Mouse (Mus musculus) R1 (cell line): Measurements from ENCODE around the gene Tex19.1.

ENCODE experiments used
- DNase-seq: peaks from one replicate; pipeline ENCODE4 v3.0.0-alpha.2; 2018; ENCODE audit warnings: low read depth, low spot score

Gene Tex19.1

DNA sequence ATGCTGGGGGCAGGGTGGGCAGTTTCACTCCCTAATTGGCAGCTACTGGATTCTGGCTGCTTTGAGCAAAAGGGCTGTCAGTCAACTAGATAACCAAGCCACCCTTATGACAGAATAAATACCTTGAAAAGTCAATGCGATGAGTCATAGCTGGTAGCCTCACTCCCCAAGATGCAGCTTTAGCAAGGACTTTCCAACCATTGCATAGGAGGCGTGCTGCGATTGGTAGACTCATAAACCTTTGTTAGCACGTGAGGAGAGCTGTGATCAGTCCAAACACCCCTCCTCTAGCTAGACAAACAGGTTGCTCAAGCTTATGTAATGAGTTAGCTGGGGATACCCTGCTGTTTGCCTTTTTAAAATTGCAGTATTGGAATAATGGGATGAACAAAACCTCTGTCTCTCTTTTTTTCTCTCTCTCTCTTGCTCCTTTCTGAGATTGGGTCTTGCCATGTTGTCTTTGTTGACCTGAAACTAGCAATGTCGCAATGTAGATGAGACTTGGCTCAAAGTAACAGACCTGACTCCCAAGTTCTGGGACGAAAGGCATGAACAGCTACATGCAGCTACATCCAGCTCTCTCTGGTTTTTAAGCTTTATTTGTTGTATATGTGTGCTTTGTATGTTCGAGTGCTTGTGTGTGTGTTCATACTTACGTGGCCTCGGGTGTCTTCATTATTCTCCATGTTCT is 2.5 kb upstream of the Tex19.1 start:
- DNase-seq = peak; percentile 19

DNA sequence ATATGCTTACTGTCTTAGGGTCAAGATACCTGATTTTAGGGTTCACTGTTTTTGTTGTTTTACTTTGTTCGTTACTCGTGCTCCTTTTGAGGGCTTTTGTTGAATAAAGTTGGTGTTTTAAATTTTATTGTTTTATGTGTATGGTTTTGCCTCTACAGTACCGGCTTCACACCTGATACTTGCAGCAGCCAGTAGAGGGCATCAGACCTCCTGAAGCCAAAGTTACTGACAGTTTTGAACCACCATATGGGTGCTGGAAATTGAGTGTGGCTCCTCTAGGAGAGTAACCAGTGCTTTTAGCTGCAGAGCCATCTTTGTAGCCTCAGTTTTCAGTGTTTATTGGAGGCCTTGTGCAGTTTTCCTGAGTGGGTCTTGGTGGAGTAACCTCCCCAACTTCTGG is 2.2 kb downstream of the Tex19.1 start:
- peak; percentile 58 for DNase-seq

DNA sequence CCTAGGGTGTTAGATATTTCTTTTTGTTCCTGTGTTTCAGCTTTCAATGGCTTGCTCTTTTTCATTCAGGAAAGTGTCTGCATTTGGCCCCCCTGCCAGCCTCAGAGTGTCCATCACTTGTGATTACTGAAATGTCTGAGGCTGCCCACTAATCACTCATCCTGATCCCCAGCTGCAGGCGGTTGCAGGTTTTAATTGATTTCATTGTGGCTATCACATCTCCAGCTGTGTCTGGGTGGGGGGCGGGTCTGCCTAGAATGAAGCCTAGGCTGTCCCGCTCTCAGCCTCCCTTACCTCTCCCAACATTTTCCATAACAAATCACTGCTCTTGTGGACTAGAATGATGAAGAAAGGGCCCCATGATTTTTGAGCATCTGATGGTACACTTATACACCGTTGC is 8.3 kb downstream of the Tex19.1 start:
- DNase-seq = peak; percentile 41

DNA sequence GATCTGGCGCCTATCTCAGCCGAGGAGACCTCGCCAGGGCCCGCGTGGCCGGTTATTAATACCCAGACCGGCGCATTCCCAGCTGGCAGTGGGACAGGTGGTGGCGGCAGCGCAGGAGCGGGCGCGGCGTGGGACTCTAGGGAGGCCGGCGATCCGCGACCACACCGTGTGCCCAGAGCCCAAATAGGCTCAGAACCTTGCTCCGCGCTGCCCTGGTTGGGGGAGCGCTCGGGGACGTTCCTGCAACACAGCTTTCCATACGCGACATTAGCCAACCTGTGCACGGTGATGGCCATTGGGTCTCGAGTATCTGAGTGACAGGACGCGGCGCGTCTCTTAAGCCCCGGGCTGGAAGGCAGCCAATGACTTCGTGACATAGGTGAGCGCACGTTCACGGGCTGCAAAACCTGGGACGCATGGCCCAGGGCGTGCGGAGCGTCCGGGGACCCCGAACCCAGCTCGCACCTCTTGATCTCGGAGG is 10.5 kb downstream of the Tex19.1 start:
- DNase-seq = peak; percentile 51

DNA sequence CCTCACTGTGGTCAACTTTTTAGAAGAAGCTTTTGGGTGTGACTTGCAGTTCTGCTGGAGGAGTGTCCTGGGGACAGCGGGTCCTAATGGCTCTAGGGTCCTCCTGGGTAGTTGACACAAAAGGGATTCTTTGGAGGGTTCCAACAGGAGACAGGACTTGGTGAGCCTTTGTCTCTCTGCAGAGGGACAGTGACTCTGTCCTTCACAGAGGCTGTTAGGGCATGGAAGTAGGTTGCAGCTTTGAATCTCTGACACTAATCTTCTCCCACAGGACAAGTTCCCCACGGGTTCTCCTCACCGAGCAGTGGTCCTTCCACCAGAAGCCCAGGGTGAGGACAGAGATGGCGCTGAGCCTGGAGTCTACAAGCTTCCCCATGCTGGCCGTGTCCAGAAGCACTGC is 14.0 kb downstream of the Tex19.1 start, which contains the start of gene Uts2r:
Gene Uts2r (plus strand): TSS at position 301 of the 400 bp plus-strand sequence.
- no peak for DNase-seq

DNA sequence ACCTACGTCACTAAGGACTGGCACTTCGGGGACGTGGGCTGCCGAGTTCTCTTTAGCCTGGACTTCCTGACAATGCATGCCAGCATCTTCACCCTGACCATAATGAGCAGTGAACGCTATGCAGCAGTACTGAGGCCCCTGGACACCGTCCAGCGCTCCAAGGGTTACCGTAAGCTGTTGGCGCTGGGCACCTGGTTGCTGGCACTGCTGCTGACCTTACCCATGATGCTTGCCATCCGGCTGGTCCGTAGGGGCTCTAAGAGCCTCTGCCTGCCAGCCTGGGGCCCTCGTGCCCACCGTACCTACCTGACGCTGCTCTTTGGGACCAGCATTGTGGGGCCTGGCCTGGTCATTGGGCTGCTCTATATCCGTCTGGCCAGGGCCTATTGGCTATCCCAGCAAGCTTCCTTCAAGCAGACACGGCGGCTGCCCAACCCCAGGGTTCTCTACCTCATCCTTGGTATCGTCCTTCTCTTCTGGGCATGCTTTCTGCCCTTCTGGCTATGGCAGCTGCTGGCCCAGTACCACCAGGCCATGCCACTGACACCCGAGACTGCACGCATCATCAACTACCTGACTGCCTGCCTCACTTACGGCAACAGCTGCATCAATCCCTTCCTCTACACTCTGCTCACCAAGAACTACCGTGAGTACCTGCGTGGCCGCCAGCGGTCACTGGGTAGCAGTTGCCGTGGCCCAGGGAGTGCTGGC is 14.8 kb downstream of the Tex19.1 start:
- no peak for DNase-seq

DNA sequence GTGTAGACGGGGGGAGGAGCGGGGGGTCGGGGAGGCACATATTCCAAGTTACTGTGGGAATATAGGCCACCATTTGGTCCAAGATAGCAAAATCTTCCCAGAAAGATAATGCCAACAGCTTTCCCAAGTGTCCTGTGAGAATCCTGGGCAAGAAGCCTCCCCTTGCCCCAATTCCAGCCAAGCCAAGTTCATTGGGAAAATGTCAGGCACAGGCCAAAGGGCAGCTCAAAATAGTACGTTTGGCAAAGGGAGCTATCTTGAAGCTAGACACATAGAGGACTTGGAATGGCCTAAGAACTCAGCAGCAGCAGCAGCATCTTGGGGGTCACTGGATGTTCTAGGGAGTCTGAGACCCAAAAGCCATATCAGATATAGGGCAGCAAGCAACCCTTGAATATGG is 17.8 kb downstream of the Tex19.1 start:
- DNase-seq = no peak

DNA sequence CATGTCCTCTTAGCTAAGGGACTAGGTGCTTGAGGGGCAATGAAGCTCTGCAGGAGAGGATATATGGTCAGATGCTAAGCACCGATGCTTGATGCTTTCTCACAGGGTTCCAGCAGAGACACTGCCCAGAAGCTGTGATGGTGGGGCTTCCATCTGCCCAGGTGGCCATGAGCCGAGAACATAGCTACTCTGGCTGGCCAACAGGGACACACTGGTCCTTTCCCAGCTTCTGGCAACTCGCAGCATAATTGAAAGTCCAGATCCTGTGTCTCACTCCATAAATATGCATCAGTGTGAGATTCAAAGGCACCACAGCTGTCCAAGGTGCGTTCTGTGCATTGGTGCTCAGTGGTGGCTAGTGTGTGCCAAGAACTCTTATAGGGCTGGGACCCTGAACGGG is 27.3 kb downstream of the Tex19.1 start:
- no peak for DNase-seq

DNA sequence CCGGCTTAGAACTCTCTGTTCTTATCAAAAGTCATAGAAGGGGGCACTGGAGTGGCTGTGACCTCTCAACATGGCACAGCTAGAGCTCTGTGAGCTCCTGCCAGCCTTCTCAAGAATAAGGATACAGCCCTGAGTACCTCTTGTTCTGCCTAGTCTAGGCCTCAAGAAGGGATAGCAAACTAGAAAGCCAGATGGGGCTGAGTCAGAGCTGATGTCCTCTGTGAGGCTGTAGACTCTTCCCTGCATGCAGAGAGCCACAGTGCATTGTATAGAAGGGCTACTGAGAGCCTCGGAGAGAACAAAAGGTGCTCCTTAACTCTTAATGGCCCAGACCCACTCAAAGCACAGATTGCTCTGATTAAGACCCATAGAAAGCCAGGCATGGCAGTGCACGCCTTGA is 28.3 kb downstream of the Tex19.1 start:
- no peak for DNase-seq

DNA sequence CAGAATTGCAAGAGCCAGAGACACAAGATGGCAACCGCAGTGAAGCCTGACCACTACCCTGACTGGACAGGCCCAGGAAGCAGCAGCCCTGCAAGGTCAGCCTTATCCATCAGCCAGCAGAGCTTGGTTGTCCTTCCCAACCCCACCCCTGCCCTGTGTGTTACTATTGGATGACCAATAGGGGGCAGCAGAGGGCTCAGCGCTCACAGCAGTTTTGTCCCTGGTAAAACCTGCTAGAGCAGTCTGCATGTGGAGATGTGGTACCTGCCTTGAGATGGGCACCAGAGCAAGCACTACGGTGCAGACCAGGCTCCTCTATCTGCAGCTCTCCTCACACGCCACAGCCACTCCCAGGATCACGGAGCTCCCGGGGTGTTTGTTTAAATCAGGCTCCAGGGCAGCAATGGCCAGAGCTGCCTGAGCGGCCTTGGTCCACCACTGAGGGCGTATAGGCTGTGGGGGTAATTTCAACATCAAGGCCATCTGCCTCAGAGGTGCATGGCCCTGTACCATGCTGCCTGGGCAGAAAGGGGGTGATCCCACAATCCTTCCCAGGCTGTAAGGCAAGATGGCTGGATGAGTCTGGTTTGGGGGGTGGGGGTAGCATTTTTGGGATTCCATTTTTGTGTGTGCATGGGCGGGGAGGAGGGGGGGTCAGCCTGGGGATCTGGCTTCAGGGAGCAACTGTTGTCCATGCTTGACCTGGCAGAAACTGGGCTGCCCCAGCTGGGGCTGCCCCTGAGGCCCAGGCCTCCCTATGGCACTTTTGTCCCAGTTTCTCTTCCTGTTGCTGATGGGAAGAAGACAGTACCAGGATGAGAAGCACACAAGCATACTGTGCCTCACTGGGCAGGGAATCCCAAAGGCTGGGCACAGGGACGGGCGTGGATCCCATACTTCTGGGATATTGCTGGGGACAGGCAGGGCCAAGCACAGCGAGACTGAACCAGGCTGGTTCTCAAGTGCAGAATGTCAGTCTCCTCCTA is 30.6 kb downstream of the Tex19.1 start:
- DNase-seq = peak; percentile 74

DNA sequence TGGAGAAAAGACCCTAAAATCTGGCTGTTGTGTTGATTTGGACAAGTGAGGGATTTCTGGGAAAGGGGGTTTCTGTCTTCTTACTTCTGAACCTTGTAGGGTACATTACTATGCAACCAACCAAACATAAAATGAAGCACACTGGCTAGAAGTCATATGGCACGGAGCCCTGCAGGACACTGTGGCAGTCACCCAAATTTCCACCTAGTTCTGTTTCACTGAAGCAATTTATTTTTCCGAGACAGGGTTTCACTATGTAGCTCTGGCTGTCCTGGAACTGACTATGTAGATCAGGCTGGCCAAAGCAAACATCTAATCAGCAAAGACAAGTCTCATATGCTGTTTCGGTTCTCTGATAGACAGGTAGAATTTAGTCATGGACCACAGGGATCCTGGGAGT is 43.7 kb downstream of the Tex19.1 start:
- no peak for DNase-seq

DNA sequence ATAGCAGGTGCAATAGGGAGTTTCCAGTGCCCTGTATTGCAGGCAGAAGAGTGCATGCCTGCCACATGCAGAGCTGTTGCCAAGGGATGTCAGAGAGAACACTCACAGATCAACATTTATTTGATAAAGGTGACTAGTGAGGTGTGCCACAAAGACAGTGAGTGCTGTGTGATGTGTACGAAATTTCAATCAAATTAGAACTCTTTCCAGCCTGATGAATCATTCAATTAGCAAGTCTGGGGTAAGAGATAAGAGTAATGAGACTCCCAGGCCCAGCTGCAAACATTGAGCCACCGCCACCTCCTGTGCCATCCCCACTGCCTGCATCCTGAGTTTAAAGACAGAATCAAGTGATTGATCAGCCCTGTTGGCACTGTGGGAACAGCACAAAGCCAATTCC is 46.8 kb downstream of the Tex19.1 start:
- no peak for DNase-seq

DNA sequence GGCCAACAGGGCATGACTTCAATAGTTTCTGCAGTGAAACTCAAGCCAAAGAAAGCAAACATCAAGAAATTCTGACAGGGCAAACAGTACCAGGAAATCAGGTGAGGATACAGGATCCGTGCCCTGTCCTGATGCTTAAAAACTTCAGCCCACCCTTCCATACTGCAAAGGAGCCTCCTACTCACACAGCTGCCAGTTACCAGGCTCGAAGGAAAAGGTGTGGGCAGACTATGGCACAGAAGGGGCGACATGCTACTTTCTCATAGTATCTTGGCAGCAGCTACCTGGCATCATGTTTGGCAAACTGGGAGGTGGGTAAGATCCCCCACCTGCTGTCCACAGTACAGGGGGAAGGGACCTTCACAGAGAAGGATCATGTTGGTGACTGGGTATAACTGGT is 47.5 kb downstream of the Tex19.1 start:
- no peak for DNase-seq
